Mouse (Mus musculus): ENCODE results near the gene Prkcz.
"Not testable (repeated sequence)": the region's sequence is repeated elsewhere in the genome, so short reads cannot be mapped to it uniquely, and the experiment has no call there.

Prkcz gene

GRCm38 (mm10) chr4:155281227-155281626 lies 79.9 kb downstream of the Prkcz start:
- DNase-seq: no peak

- no peak for DNase-seq
Measured at GRCm38 (mm10) chr4:155280768-155281121, 80.4 kb downstream of the Prkcz start.

GRCm38 (mm10) chr4:155279926-155280767 lies 81.0 kb downstream of the Prkcz start:
- no peak for DNase-seq

- no peak for DNase-seq
Measured at GRCm38 (mm10) chr4:155279054-155279453, 82.1 kb downstream of the Prkcz start.

GRCm38 (mm10) chr4:155277963-155278362 lies 83.2 kb downstream of the Prkcz start:
- DNase-seq: no peak

- no peak for DNase-seq
Measured at GRCm38 (mm10) chr4:155274851-155275250, 86.3 kb downstream of the Prkcz start.

GRCm38 (mm10) chr4:155274451-155274850 lies 86.7 kb downstream of the Prkcz start:
- DNase-seq: no peak

- DNase-seq: peak; percentile 22 to 60
Measured at GRCm38 (mm10) chr4:155268382-155268781, 92.8 kb downstream of the Prkcz start.

GRCm38 (mm10) chr4:155267639-155268175 lies 93.5 kb downstream of the Prkcz start:
- DNase-seq: no peak

- no peak for DNase-seq
Measured at GRCm38 (mm10) chr4:155267047-155267543, 94.1 kb downstream of the Prkcz start.

GRCm38 (mm10) chr4:155264521-155265321 lies 96.4 kb downstream of the Prkcz start:
- no peak for DNase-seq

GRCm38 (mm10) chr4:155252253-155252652 lies 108.9 kb downstream of the Prkcz start:
- no peak for DNase-seq

GRCm38 (mm10) chr4:155251147-155251546 lies 110.0 kb downstream of the Prkcz start:
- no peak for DNase-seq

- DNase-seq: peak in 1 of 2 experiments; percentile 37
Measured at GRCm38 (mm10) chr4:155250361-155251117, 110.6 kb downstream of the Prkcz start.

GRCm38 (mm10) chr4:155249648-155250351 lies 111.4 kb downstream of the Prkcz start, which contains the start of gene Faap20:
Faap20 (plus strand) TSS chr4:155249802.
- peak; percentile 78 to 81 for DNase-seq

- DNase-seq: peak; percentile 86 to 94
Measured at GRCm38 (mm10) chr4:155249257-155249647, 111.9 kb downstream of the Prkcz start.

GRCm38 (mm10) chr4:155248054-155248453 lies 113.1 kb downstream of the Prkcz start:
- not testable (repeated sequence) for DNase-seq

GRCm38 (mm10) chr4:155246691-155247105 lies 114.5 kb downstream of the Prkcz start:
- no peak for DNase-seq

GRCm38 (mm10) chr4:155245770-155246492 lies 115.2 kb downstream of the Prkcz start:
- DNase-seq: no peak

GRCm38 (mm10) chr4:155243233-155243632 lies 117.9 kb downstream of the Prkcz start:
- no peak for DNase-seq

GRCm38 (mm10) chr4:155242292-155242691 lies 118.9 kb downstream of the Prkcz start:
- DNase-seq: no peak

Data from spleen, adult 18-20 months (tissue).